Mouse (Mus musculus): ENCODE results near the gene Orm2.

GRCm38 (mm10) chr4:63409908-63410582, 47.8 kb downstream of the Orm2 start:
- TF ChIP-seq POLR2A (IDR thresholded peaks at IDR 0.05; ENCODE audit: borderline replicate concordance, control insufficient read depth, low read depth, low read length) (peak; percentile 52; the same call in 1 of the 2 replicates), CTCF (IDR thresholded peaks at IDR 0.05; ENCODE audit: control insufficient read depth, insufficient read depth, low read length) (no peak)

Data from bone marrow, adult 2 months (tissue).